Mouse (Mus musculus) intestine, embryonic 15.5 days (tissue): ENCODE measurements around the gene Ctdspl. TPM values are rescaled to one million over a fixed set of nuclear protein-coding genes. Genes with fewer than 3 reads are reported as not detected.
A peak's percentile ranks its signal among the peaks of the same experiment; 100 is the strongest.

ENCODE experiments used
- ATAC-seq: fragments of 200-750 bp; cut with Nextera tagmentation; 2 replicates; pipeline ENCODE4 v1.8.0; 2017; ENCODE audit warnings: moderate TSS enrichment, moderate library complexity
- H3K27ac ChIP-seq: fragments of 300-500 bp; sonication (generic); 2 replicates; pipeline ENCODE4 v1.5.1; 2015; ENCODE audit warnings: mild to moderate bottlenecking, inconsistent platforms
- H3K27me3 ChIP-seq: fragments of 300-500 bp; sonication (generic); replicated peaks from 2 replicates; pipeline ENCODE4 v1.6.1; 2015; ENCODE audit warnings: inconsistent platforms
- H3K36me3 ChIP-seq: fragments of 300-500 bp; sonication (generic); 2 replicates; pipeline ENCODE4 v1.6.1; 2015; ENCODE audit warnings: inconsistent platforms
- H3K4me1 ChIP-seq: fragments of 300-500 bp; sonication (generic); replicated peaks from 2 replicates; pipeline ENCODE4 v1.6.1; 2015; ENCODE audit warnings: inconsistent platforms
- H3K4me2 ChIP-seq: fragments of 300-500 bp; sonication (generic); replicated peaks from 2 replicates; pipeline ENCODE4 v1.6.1; 2015; ENCODE audit warnings: mild to moderate bottlenecking, inconsistent platforms
- H3K4me3 ChIP-seq: fragments of 300-500 bp; sonication (generic); replicated peaks from 2 replicates; pipeline ENCODE4 v1.5.1; 2015; ENCODE audit warnings: inconsistent platforms
- H3K9ac ChIP-seq: fragments of 300-500 bp; sonication (generic); 2 replicates; pipeline ENCODE4 v1.6.1; 2015; ENCODE audit warnings: inconsistent platforms
- H3K9me3 ChIP-seq: fragments of 300-500 bp; sonication (generic); 2 replicates; pipeline ENCODE4 v1.6.1; 2016; ENCODE audit warnings: inconsistent platforms
- WGBS: fragments of 180-500 bp; shearing (Covaris S2); methylation state at CpG from one replicate; pipeline ENCODE4 v1.1.7; 2015; 5-methylcytosine and 5-hydroxymethylcytosine counted together
- polyA plus RNA-seq: library from polyadenylated mRNA; unstranded; fragments of >200 nt; fragmentation: Nextera tagmentation; extraction: Ambion mirVana; gene quantifications from 2 replicates; pipeline ENCODE4 v1.2.1, GENCODE M21; 2015

Gene Ctdspl
- 16.9 and 18.4 TPM in 2 replicates for polyA plus RNA-seq

DNA sequence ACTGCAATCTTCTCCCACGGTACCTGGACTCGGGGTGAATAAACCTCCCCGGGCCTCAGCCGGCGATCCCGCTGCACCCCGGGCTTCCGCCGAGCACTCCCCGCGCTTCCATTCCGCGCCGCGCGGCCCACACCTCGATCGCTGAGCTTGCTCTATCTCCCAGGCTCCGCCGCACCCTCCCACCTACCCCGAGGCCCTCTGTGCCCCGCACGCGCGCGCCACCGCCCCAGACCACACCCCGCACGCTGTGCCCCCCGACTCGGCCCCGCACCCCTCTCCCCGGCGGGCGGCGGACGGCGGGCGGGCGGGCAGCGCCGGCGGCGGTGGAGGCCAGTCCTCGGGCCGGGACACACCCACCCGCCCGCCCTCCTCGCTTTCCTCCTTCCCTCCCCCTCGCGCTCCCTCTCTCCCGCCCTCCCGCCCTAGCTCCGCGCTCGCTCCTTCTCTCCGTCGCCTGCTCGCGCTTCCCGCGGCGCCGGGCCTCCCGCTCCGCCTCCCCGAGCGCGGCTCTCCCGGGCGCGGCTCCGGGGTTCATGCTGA is at the start of gene Ctdspl:
Gene Ctdspl (plus strand): TSS at position 343 of the 540 bp plus-strand sequence.
- peak within 1 kb of the TSS; percentile 89 for H3K9ac ChIP-seq
- WGBS = under 1% methylated on average over 33 of the region's 73 CpGs
- H3K4me3 ChIP-seq = peak within 1 kb of the TSS; percentile 85
- no peaks in the 10 kb centered on the region for H3K9me3 ChIP-seq
- H3K4me1 ChIP-seq = peaks cover 26% of the 10 kb centered on the region
- H3K27me3 ChIP-seq = no peaks in the 10 kb centered on the region
- H3K36me3 ChIP-seq = 0 out of 2 replicates have a peak, but pooled peaks cover 4% of the 10 kb centered on the region
- ATAC-seq = peak; percentile 55
- H3K4me2 ChIP-seq = peak within 1 kb of the TSS; percentile 99
- H3K27ac ChIP-seq = peak within 1 kb of the TSS; percentile 89

DNA sequence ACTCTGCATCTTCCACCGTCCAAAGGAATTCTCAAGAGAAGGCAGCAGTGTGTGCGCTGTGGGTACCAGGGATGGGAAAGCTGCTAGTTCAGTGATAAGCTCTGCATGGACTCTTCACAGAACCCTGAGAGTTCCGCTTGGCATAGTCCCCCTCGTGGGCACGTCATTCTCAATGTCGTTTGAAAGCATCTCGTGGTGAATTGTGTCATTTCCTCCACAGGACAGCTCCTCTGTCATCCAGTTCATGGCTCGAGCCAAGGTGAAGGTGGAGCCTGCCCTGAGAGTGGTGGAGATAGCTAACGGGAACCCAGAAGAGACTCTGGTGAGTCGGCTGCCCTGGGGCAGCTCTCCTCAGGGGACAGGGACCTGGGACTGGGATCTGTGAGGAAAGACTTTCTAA is 49.4 kb upstream of the Ctdspl start:
- 85% methylated on average over 10 of the region's 10 CpGs for WGBS
- Histone ChIP-seq H3K4me3 (no peak overlapping the region), H3K27ac (no peak overlapping the region), H3K4me2 (no peak overlapping the region), H3K36me3 (0 out of 2 replicates have a peak, but pooled peaks cover 6% of the 10 kb centered on the region), H3K27me3 (no peaks in the 10 kb centered on the region), H3K4me1 (peaks cover 8% of the 10 kb centered on the region), H3K9me3 (no peaks in the 10 kb centered on the region), H3K9ac (no peak overlapping the region)
- no peak for ATAC-seq

DNA sequence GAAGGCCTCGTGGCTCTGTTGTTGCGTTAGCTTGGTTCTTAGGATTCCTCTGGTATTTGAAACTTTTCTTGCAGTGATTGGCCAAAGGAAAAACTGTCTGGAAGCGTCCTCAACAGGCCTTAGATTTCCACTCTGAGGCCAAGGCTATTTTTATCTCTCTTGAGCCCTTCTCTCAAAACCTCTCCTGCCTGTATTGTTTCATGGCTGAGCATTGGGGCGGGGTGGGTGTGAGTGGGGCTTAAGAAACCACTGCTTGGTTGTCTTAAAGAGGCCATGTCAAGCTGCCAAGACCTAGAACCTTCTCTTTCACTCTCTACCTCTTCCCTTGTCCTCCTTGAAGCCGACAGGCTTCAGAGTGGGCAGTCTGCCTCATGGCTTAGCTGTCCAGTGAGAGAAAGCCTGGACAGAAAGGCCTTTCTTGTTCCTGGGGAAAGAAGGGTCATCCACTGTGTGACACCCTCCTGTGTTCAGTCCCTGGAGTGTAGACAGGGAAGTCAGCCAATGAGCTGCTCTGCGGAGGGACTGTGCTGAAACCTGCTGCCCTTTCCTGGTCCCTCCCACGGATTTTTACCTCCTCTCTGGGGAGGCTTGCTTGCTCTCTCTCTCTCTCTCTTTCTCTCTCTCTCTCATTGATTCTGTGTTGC is 48.8 kb upstream of the Ctdspl start:
- no peaks in the 10 kb centered on the region for H3K9me3 ChIP-seq
- H3K4me2 ChIP-seq = no peak overlapping the region
- 0 out of 2 replicates have a peak, but pooled peaks cover 6% of the 10 kb centered on the region for H3K36me3 ChIP-seq
- H3K4me1 ChIP-seq = peaks cover 8% of the 10 kb centered on the region
- no peak overlapping the region for H3K27ac ChIP-seq
- 77% methylated on average over 7 of the region's 7 CpGs for WGBS
- H3K4me3 ChIP-seq = no peak overlapping the region
- H3K9ac ChIP-seq = no peak overlapping the region
- no peaks in the 10 kb centered on the region for H3K27me3 ChIP-seq
- no peak for ATAC-seq

DNA sequence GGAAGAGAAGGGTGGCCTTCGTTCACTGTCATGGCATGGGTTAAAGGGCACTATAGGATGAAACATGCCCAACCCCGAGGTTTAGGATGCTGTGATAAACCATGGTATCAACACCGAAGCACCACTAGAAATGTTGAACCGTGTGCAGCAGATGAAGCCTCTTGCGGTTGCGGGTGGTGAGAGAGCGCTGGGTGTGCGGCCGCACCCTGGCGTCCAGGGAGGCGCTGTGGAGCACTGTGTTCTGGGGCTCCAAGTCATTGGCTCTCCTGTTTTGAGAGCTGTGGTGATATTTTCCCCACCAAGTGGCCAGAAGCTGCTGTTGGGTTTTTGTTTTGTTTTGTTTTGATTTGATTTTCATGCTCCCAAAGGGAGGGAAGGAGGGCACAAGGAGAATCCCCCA is 47.7 kb upstream of the Ctdspl start:
- Histone ChIP-seq H3K4me1 (peaks cover 8% of the 10 kb centered on the region), H3K4me3 (no peak overlapping the region), H3K27ac (no peak overlapping the region), H3K36me3 (0 out of 2 replicates have a peak, but pooled peaks cover 6% of the 10 kb centered on the region), H3K4me2 (no peak overlapping the region), H3K27me3 (no peaks in the 10 kb centered on the region), H3K9ac (no peak overlapping the region), H3K9me3 (no peaks in the 10 kb centered on the region)
- no peak for ATAC-seq
- 87% methylated on average over 11 of the region's 11 CpGs for WGBS

DNA sequence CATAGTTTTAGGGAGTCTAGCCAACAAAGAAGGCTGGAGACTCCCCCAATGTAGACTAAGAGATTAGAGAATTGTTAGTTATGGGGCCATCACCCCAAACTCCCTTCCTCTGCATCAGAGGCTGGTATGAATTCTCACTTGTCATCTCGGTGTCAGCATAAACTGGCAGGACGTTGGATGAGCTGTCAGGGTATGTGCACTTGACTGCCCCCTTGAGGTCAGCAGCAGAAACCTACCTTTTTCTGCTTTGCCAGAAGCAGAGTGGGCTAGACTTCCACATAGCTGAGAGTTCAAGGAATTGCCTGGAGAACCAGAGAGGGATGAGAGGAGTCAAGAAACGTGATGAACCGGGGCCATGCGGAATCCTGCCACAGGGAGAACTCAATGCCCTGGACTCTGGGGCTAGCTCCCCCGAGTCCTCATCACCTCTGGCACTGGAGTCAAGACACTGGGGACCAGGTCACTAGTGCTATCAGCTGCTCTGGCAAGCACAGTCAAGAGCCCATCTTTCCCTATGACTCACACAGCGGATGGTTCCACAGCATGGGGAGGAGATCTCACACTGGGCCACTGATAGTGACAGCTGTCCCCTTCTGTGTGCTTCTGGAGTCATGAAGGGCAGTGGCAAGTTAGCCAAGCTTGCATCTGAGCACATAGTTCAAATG is 44.8 kb upstream of the Ctdspl start:
- Histone ChIP-seq H3K9ac (no peak overlapping the region), H3K4me2 (no peak overlapping the region), H3K27me3 (no peaks in the 10 kb centered on the region), H3K4me3 (no peak overlapping the region), H3K9me3 (no peaks in the 10 kb centered on the region), H3K27ac (no peak overlapping the region), H3K36me3 (no peaks in the 10 kb centered on the region), H3K4me1 (0 out of 2 replicates have a peak, but pooled peaks cover 2% of the 10 kb centered on the region)
- 77% methylated on average over 7 of the region's 7 CpGs for WGBS
- ATAC-seq = no peak

GRCm38 (mm10) chr9:118881946-118882284 is 44.3 kb upstream of the Ctdspl start:
- H3K4me3 ChIP-seq = no peak overlapping the region
- no peak for ATAC-seq
- no peak overlapping the region for H3K9ac ChIP-seq
- H3K36me3 ChIP-seq = no peaks in the 10 kb centered on the region
- H3K27me3 ChIP-seq = no peaks in the 10 kb centered on the region
- no peak overlapping the region for H3K27ac ChIP-seq
- H3K9me3 ChIP-seq = no peaks in the 10 kb centered on the region
- WGBS = 81% methylated on average over 6 of the region's 6 CpGs
- 0 out of 2 replicates have a peak, but pooled peaks cover 2% of the 10 kb centered on the region for H3K4me1 ChIP-seq
- H3K4me2 ChIP-seq = no peak overlapping the region

DNA sequence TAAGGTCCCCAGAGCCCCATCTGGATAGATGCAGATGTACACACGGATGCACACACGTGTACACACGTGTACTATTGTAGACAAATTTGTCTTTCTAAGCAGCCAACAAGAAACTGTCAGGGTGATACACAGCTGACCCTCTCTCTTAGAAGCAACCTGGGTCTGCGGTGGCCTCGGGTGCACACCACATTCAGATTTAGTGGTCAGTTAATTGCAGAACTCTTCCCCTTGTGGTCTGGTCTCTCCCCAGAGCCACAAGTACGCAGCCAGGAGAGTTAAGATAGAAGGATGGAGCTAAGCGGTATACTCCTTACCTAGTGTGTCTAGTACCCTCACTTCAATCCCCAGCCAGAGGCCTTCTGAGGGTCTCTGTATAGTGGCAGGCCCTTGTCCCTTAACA is 43.1 kb upstream of the Ctdspl start:
- no peak overlapping the region for H3K4me3 ChIP-seq
- no peak overlapping the region for H3K27ac ChIP-seq
- 93% methylated on average over 7 of the region's 7 CpGs for WGBS
- no peaks in the 10 kb centered on the region for H3K4me1 ChIP-seq
- H3K4me2 ChIP-seq = no peak overlapping the region
- H3K27me3 ChIP-seq = no peaks in the 10 kb centered on the region
- no peak overlapping the region for H3K9ac ChIP-seq
- no peak for ATAC-seq
- H3K36me3 ChIP-seq = no peaks in the 10 kb centered on the region
- H3K9me3 ChIP-seq = no peaks in the 10 kb centered on the region

DNA sequence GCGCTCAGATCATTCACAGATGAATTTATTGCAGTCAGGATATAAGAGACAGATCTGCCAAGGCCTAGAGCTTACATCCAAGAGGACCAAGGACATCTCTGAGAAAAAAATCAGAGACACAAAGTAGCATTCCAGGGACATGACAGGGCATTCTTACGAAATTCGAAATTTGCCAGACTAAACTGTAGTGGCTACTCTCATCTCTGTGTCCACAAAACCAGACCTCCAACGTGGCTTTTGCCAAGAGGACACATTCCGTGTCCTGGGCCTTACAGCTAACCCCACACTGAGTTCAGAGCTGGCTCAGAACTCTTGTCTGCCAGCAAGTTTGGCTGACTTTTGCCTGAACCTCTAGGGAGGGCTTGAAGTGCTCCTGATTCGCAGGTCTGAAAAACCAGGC is 40.5 kb upstream of the Ctdspl start:
- Histone ChIP-seq H3K4me1 (0 out of 2 replicates have a peak, but pooled peaks cover 3% of the 10 kb centered on the region), H3K27ac (no peak overlapping the region), H3K4me3 (no peak overlapping the region), H3K27me3 (no peaks in the 10 kb centered on the region), H3K9ac (no peak overlapping the region), H3K4me2 (no peak overlapping the region), H3K9me3 (no peaks in the 10 kb centered on the region), H3K36me3 (no peaks in the 10 kb centered on the region)
- 74% methylated on average over 6 of the region's 6 CpGs for WGBS
- no peak for ATAC-seq

- no peak for ATAC-seq
- Histone ChIP-seq H3K4me2 (no peak overlapping the region), H3K27me3 (no peaks in the 10 kb centered on the region), H3K9me3 (no peaks in the 10 kb centered on the region), H3K4me3 (no peak overlapping the region), H3K4me1 (peaks cover 14% of the 10 kb centered on the region), H3K27ac (no peak overlapping the region), H3K9ac (no peak overlapping the region), H3K36me3 (no peaks in the 10 kb centered on the region)
- 88% methylated on average over 7 of the region's 7 CpGs for WGBS
Observed at GRCm38 (mm10) chr9:118887201-118887600, 39.1 kb upstream of the Ctdspl start.

DNA sequence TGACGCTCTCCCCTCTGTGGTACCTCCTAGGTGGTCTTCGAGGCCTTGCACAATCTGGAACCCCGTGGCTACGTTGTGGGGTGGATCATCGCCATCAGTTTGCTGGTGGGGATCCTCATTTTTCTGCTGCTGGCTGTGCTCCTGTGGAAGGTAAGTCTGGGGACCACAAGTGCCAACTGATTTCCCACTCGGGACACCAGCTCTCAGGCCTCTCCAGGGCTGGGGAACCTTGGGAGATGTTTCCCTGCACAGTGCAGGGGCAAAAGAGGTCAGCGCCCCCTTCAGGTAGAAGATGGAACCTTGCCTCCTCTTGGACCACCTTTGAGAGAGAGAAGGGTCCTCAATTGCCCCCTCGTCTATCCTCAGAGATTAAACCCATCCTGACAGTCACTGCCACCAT is 38.5 kb upstream of the Ctdspl start:
- H3K9me3 ChIP-seq = no peaks in the 10 kb centered on the region
- WGBS = 92% methylated on average over 8 of the region's 8 CpGs
- no peak overlapping the region for H3K27ac ChIP-seq
- H3K27me3 ChIP-seq = no peaks in the 10 kb centered on the region
- H3K4me2 ChIP-seq = no peak overlapping the region
- no peaks in the 10 kb centered on the region for H3K36me3 ChIP-seq
- H3K4me1 ChIP-seq = peaks cover 14% of the 10 kb centered on the region
- ATAC-seq = no peak
- no peak overlapping the region for H3K9ac ChIP-seq
- no peak overlapping the region for H3K4me3 ChIP-seq

GRCm38 (mm10) chr9:118890149-118890548 is 36.1 kb upstream of the Ctdspl start:
- no peak for ATAC-seq
- Histone ChIP-seq H3K9me3 (no peaks in the 10 kb centered on the region), H3K36me3 (no peaks in the 10 kb centered on the region), H3K4me3 (no peak overlapping the region), H3K4me2 (no peak overlapping the region), H3K27ac (no peak overlapping the region), H3K27me3 (no peaks in the 10 kb centered on the region), H3K9ac (no peak overlapping the region), H3K4me1 (peaks cover 14% of the 10 kb centered on the region)
- WGBS = 79% methylated on average over 4 of the region's 4 CpGs

- Histone ChIP-seq H3K9me3 (no peaks in the 10 kb centered on the region), H3K36me3 (no peaks in the 10 kb centered on the region), H3K4me2 (no peak overlapping the region), H3K4me1 (peaks cover 14% of the 10 kb centered on the region), H3K9ac (no peak overlapping the region), H3K4me3 (no peak overlapping the region), H3K27ac (0 out of 2 replicates have a peak overlapping the region, but pooled peaks have one; percentile 42), H3K27me3 (no peaks in the 10 kb centered on the region)
- peak; percentile 43; the same call in 1 of the 2 replicates for ATAC-seq
- 36% methylated on average over 2 of the region's 2 CpGs for WGBS
Observed at GRCm38 (mm10) chr9:118890645-118891044, 35.6 kb upstream of the Ctdspl start.
